Mouse (Mus musculus) liver, embryonic 14 days (tissue): ENCODE data around the gene Gm26602. TPM values are rescaled to one million over a fixed set of nuclear protein-coding genes. Genes with fewer than 3 reads are reported as not detected.

Experiments used
- polyA plus RNA-seq: library from polyadenylated mRNA; depleted of rRNA; stranded (reverse); fragments of >200 nt; gene quantifications from 2 replicates; pipeline ENCODE4 v1.2.3, GENCODE M21; 2012; rRNA removed

Gm26602 gene
- polyA plus RNA-seq: not detected in 2 replicates

GRCm38 (mm10) chr10:79910556-79910955 is at the start of gene Gm26602:
Gene Gm26602 (plus strand): TSS chr10:79910856.

GRCm38 (mm10) chr10:79874290-79874862 is 36.3 kb upstream of the Gm26602 start, which contains the start of the genes Prtn3 and Plppr3:
Gene Prtn3 (plus strand): TSS chr10:79874476.
Gene Plppr3 (minus strand): TSS chr10:79874634.

GRCm38 (mm10) chr10:79886054-79886453 is 24.6 kb upstream of the Gm26602 start, which contains the start of gene Elane:
Gene Elane (plus strand): TSS chr10:79886247.

DNA sequence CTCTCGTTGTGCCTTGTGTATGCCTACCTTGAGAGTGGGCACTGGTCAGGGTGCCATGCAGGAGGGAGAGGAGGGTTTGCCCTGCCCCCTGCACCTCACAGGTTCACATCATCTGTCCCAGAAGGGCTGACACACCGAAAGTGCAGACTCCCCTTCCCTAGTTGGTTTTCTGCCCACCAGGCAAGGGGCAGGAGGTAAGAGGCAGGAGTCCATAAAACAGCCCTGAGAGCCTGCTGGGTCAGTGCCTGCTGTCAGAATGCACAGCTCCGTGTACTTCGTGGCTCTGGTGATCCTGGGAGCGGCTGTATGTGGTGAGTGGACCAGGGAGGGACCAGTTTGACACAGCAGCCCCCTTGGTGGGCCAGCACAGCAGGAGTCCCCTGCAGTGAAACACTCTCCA is 20.0 kb upstream of the Gm26602 start, which contains the start of gene Cfd:
Gene Cfd, plus strand, starts transcription at position 184 of the 400 bp plus-strand sequence.

DNA sequence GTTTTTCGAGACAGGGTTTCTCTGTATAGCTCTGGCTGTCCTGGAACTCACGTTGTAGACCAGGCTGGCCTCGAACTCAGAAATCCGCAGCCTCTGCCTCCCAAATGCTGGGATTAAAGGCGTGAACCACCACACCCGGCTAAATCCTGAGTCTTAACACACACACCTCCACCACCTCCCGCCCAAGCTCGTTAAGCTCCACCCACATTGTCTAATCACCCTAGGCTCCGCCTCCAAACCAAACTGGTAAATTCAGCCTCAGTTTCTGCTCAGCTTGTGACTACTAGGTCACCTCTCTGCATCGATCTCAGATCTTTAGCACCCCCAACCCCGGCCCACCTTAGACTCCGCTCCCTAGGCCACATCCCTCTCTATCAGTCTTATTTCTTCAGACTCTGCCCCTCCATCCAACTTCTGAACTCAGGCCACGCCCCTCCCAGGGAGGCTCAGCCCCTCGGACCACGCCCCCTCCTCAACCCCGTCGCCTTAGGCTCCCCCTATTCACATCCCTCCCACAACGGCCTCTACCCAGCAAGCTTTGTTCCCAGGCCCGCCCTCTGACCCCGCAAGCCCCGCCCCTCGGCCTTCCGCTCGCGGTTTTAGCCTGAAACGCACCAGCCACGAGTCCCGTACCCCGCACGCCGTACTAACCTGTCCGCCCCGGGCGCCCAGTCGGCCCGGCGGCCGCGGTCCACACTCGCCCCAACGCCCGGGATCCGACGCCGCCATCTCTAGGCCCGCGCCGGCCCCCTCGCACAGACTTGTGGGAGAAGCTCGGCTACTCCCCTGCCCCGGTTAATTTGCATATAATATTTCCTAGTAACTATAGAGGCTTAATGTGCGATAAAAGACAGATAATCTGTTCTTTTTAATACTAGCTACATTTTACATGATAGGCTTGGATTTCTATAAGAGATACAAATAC is 2.2 kb upstream of the Gm26602 start, which contains the start of gene Med16:
Gene Med16, minus strand, starts transcription at position 757 of the 925 bp plus-strand sequence.

DNA sequence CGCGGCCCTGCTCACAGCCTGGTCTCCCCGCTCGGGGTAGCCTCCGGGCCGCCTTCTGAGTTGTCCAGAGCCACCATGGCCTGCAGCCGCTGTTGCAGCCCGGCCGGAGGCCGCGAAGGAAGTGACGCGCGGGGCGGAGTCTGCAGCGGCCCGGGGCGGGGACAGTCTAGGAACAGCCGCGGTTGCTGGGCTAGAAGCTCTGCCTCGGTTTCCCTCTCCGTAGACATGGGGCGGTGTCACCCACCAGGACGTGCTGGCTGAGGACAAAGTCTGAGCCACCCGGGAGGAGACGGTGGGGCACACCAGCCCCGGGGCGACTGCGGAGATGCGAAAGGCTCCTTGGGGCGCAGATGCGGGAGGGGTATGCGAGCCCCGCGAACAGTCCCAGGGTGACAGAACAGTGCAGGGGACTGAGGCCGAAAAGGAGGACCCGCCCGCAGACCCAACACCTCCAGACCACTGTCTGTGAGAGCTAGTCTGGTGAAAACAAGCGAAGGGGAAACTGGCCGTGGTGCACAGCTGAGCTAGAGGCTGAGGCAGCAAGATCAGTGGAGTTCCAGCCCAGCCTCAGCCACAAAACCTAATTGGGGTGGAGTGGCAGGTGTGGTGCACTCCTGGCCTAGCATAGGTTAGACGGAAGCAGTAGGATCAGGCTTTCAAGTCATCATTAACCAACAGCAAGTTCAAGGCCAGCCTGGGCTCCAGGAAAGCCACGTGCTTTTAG is 6.3 kb downstream of the Gm26602 start, which contains the start of gene Kiss1r:
Gene Kiss1r, plus strand, starts transcription at position 164 of the 724 bp plus-strand sequence.

DNA sequence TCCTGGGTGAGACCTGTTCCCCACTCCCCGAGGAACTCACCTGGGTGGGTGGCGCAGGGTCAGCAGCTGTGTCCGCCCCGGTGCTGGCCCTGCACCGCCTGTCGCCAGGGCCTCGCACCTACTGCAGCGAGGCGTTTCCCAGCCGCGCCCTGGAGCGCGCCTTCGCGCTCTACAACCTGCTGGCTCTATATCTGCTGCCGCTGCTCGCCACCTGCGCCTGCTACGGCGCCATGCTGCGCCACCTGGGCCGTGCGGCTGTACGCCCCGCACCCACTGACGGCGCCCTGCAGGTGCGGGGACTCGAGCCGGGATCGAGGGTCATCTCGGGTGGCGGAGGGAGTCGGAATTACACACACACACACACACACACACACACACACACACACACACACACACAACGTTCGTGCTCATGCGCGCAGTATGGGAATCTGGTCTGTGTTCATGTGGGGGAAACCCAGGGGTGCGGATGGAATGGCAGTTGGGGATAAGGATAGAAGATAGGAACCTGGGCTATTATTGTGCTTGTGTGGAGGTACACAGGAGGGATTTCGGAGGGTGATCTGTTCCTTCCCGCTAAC is 10.4 kb downstream of the Gm26602 start, which contains the start of gene R3hdm4:
Gene R3hdm4, minus strand, starts transcription at position 251 of the 578 bp plus-strand sequence.

DNA sequence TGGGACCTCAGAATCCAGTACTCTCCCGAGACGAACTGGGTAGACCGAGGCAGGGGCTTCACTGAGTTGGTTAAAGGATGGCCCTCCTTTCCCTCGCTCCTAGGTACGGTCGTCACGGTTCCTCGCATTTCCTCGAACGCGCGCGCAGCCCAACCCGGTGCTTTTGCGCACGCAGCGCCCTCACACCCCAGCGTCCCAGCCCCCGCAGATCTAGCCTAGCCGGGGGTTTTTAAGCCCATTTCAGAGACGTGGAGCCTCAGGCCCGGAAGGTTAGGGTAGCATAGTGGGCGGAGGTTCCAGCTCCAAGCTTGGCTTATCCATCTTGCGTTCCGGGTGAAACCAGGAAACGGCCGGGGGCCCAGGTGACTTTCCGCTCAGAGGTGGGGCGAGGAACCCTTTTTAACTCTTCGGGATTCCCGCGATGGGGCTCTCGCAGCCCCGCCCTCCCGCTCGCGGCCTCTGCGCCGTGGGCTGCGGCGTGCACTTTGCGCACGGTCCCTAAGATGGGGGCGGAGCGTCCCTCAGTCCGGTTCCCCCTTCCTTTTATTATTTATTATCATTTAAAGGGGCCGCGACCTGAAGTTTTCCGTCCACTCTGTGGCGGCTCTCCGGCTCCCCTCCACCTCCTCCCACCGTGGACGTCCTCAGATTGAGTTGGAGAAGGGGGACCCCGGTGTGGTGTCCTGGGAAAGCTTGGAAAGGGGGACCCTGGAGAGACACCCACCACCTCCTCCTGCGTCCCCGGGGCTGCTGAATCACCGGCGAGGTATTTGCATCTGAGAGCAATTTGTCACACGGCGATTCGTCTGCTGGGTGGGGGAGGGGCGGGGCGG is 16.1 kb downstream of the Gm26602 start, which contains the start of gene Arid3a:
Gene Arid3a, plus strand, starts transcription at position 553 of the 833 bp plus-strand sequence.

GRCm38 (mm10) chr10:79959847-79960601 is 49.4 kb downstream of the Gm26602 start, which contains the start of gene Wdr18:
Gene Wdr18 (plus strand): TSS chr10:79960152.

Other genes starting within 250 kb of the Gm26602 start
- gene Madcam1, start 246.3 kb upstream of the Gm26602 start, polyA plus RNA-seq: 0.15 and 0.27 TPM in 2 replicates
- gene Tpgs1, start 241.5 kb upstream of the Gm26602 start, polyA plus RNA-seq: 13.3 and 13.8 TPM in 2 replicates
- 114 and 122 TPM in 2 replicates for gene Cdc34, start 228.7 kb upstream of the Gm26602 start, polyA plus RNA-seq
- 0.07 and 0.23 TPM in 2 replicates for gene Gzmm, start 221.8 kb upstream of the Gm26602 start, polyA plus RNA-seq
- gene Bsg, start 206.4 kb upstream of the Gm26602 start, polyA plus RNA-seq: 516 and 611 TPM in 2 replicates
- 0.07 and 0.08 TPM in 2 replicates for gene Hcn2, start 194.2 kb upstream of the Gm26602 start, polyA plus RNA-seq
- 15.2 and 16.1 TPM in 2 replicates for gene Polrmt, start 164.3 kb upstream of the Gm26602 start, polyA plus RNA-seq
- not detected in 2 replicates for gene Fgf22, start 155.8 kb upstream of the Gm26602 start, polyA plus RNA-seq
- gene Rnf126, start 143.9 kb upstream of the Gm26602 start, polyA plus RNA-seq: 40.0 and 46.4 TPM in 2 replicates
- gene Fstl3, start 133.6 kb upstream of the Gm26602 start, polyA plus RNA-seq: 0.50 and 0.51 TPM in 2 replicates
- gene Prss57, start 119.9 kb upstream of the Gm26602 start, polyA plus RNA-seq: 1.9 and 3.0 TPM in 2 replicates
- 3.6 and 3.9 TPM in 2 replicates for gene Palm, start 117.3 kb upstream of the Gm26602 start, polyA plus RNA-seq
- 0.16 TPM in 2 replicates for gene Misp, start 89.9 kb upstream of the Gm26602 start, polyA plus RNA-seq
- 117 and 130 TPM in 2 replicates for gene Ptbp1, start 56.4 kb upstream of the Gm26602 start, polyA plus RNA-seq
- 119 and 171 TPM in 2 replicates for gene Prtn3, start 36.4 kb upstream of the Gm26602 start, polyA plus RNA-seq
- 6.2 and 6.7 TPM in 2 replicates for gene Plppr3, start 36.2 kb upstream of the Gm26602 start, polyA plus RNA-seq
- gene Elane, start 24.6 kb upstream of the Gm26602 start, polyA plus RNA-seq: 36.8 and 63.1 TPM in 2 replicates
- gene Cfd, start 20.0 kb upstream of the Gm26602 start, polyA plus RNA-seq: 0.03 TPM in 1 of 2 replicates, not detected in the other
- gene Med16, start 1.9 kb upstream of the Gm26602 start, polyA plus RNA-seq: 11.7 and 12.4 TPM in 2 replicates
- gene Kiss1r, start 6.1 kb downstream of the Gm26602 start, polyA plus RNA-seq: 0.23 and 0.24 TPM in 2 replicates
- 28.2 and 33.7 TPM in 2 replicates for gene R3hdm4, start 10.4 kb downstream of the Gm26602 start, polyA plus RNA-seq
- 4.7 and 5.8 TPM in 2 replicates for gene Arid3a, start 16.2 kb downstream of the Gm26602 start, polyA plus RNA-seq
- gene Wdr18, start 49.3 kb downstream of the Gm26602 start, polyA plus RNA-seq: 22.7 and 23.6 TPM in 2 replicates
- 0.02 and 0.05 TPM in 2 replicates for gene Grin3b, start 59.9 kb downstream of the Gm26602 start, polyA plus RNA-seq
- 49.9 and 57.6 TPM in 2 replicates for gene Tmem259, start 73.5 kb downstream of the Gm26602 start, polyA plus RNA-seq
- 13.6 and 16.7 TPM in 2 replicates for gene Cnn2, start 77.7 kb downstream of the Gm26602 start, polyA plus RNA-seq
- gene Abca7, start 85.6 kb downstream of the Gm26602 start, polyA plus RNA-seq: 8.8 and 11.5 TPM in 2 replicates
- gene Arhgap45, start 105.8 kb downstream of the Gm26602 start, polyA plus RNA-seq: 17.5 and 19.8 TPM in 2 replicates
- 118 and 119 TPM in 2 replicates for gene Polr2e, start 128.9 kb downstream of the Gm26602 start, polyA plus RNA-seq
- 378 and 411 TPM in 2 replicates for gene Gpx4, start 136.3 kb downstream of the Gm26602 start, polyA plus RNA-seq
- 8.9 and 9.8 TPM in 2 replicates for gene Sbno2, start 194.7 kb downstream of the Gm26602 start, polyA plus RNA-seq
- 88.1 and 91.3 TPM in 2 replicates for gene Stk11, start 204.9 kb downstream of the Gm26602 start, polyA plus RNA-seq
- gene Atp5d, start 227.8 kb downstream of the Gm26602 start, polyA plus RNA-seq: 174 and 199 TPM in 2 replicates
- gene Cbarp, start 230.0 kb downstream of the Gm26602 start, polyA plus RNA-seq: 1.4 and 1.8 TPM in 2 replicates
- gene Midn, start 237.4 kb downstream of the Gm26602 start, polyA plus RNA-seq: 8.2 and 9.9 TPM in 2 replicates